Mouse (Mus musculus): ENCODE measurements at regions not wholly inside any gene's neighbourhood (a gene's known extent, or its start where the extent isn't known, plus 50 kb on each side); places are given as distances from the start of the nearest gene placed in this dataset.
A peak's percentile ranks its signal among the peaks of the same experiment; 100 is the strongest.

- Histone ChIP-seq H3K9ac (no peak overlapping the region), H3K4me2 (peak overlapping the region; percentile 68), H3K36me3 (replicated peaks) (no peaks in the 10 kb centered on the region), H3K27ac (replicated peaks) (peak overlapping the region; percentile 38; the same call in 1 of the 2 replicates), H3K4me1 (replicated peaks) (peaks cover 29% of the 10 kb centered on the region), H3K4me3 (replicated peaks) (peak overlapping the region; percentile 41), H3K27me3 (no peaks in the 10 kb centered on the region; the same call in 1 of the 2 replicates), H3K9me3 (replicated peaks) (no peaks in the 10 kb centered on the region)
- ATAC-seq (ENCODE audit: insufficient read depth) = peak; percentile 27; the same call in 1 of the 2 replicates
- WGBS (ENCODE audit: insufficient replicate concordance) = 8% methylated on average over 21 of the region's 21 CpGs
Observed at GRCm38 (mm10) chr17:87531411-87532157, 84.8 kb upstream of the Calm2 start.

- ATAC-seq (ENCODE audit: insufficient read depth) = no peak
- peak overlapping the region; percentile 41; the same call in 1 of the 2 replicates for H3K4me3 ChIP-seq (replicated peaks)
Observed at GRCm38 (mm10) chr17:87532158-87532545, 85.4 kb upstream of the Calm2 start.

GRCm38 (mm10) chr17:87532762-87533161 lies 86.0 kb upstream of the Calm2 start:
- Histone ChIP-seq H3K27me3 (no peaks in the 10 kb centered on the region; the same call in 1 of the 2 replicates), H3K36me3 (replicated peaks) (no peaks in the 10 kb centered on the region), H3K27ac (replicated peaks) (no peak overlapping the region), H3K4me2 (peak overlapping the region; percentile 68; the same call in 1 of the 2 replicates), H3K9me3 (replicated peaks) (no peaks in the 10 kb centered on the region), H3K4me1 (replicated peaks) (peaks cover 29% of the 10 kb centered on the region), H3K9ac (no peak overlapping the region), H3K4me3 (replicated peaks) (no peak overlapping the region)
- no peak for ATAC-seq (ENCODE audit: insufficient read depth)
- WGBS (ENCODE audit: insufficient replicate concordance) = 44% methylated on average over 6 of the region's 6 CpGs

More at GRCm38 (mm10) chr17:87532158-87532545, 85.4 kb upstream of the Calm2 start:
- Histone ChIP-seq H3K9me3 (replicated peaks) (no peaks in the 10 kb centered on the region), H3K9ac (no peak overlapping the region), H3K36me3 (replicated peaks) (no peaks in the 10 kb centered on the region), H3K27ac (replicated peaks) (peak overlapping the region; percentile 38; the same call in 1 of the 2 replicates), H3K27me3 (no peaks in the 10 kb centered on the region; the same call in 1 of the 2 replicates), H3K4me1 (replicated peaks) (peaks cover 29% of the 10 kb centered on the region), H3K4me2 (peak overlapping the region; percentile 68)
- WGBS (ENCODE audit: insufficient replicate concordance) = 13% methylated on average over 9 of the region's 9 CpGs

GRCm38 (mm10) chr17:87549568-87549967 lies 86.2 kb upstream of the Epcam start:
- no peaks in the 10 kb centered on the region for H3K4me1 ChIP-seq (replicated peaks)
- no peaks in the 10 kb centered on the region for H3K9me3 ChIP-seq (replicated peaks)
- WGBS (ENCODE audit: insufficient replicate concordance) = 57% methylated on average over 6 of the region's 6 CpGs
- no peak overlapping the region for H3K27ac ChIP-seq (replicated peaks)
- no peaks in the 10 kb centered on the region for H3K36me3 ChIP-seq (replicated peaks)
- no peak for ATAC-seq (ENCODE audit: insufficient read depth)
- H3K4me3 ChIP-seq (replicated peaks) = no peak overlapping the region
- no peak overlapping the region for H3K9ac ChIP-seq
- no peaks in the 10 kb centered on the region for H3K27me3 ChIP-seq
- no peak overlapping the region for H3K4me2 ChIP-seq

- ATAC-seq (ENCODE audit: insufficient read depth) = no peak
- H3K4me1 ChIP-seq (replicated peaks) = no peaks in the 10 kb centered on the region
- no peak overlapping the region for H3K4me2 ChIP-seq
- H3K9me3 ChIP-seq (replicated peaks) = no peaks in the 10 kb centered on the region
- H3K27me3 ChIP-seq = no peaks in the 10 kb centered on the region
- H3K36me3 ChIP-seq (replicated peaks) = no peaks in the 10 kb centered on the region
- WGBS (ENCODE audit: insufficient replicate concordance) = 61% methylated on average over 13 of the region's 13 CpGs
- no peak overlapping the region for H3K9ac ChIP-seq
- no peak overlapping the region for H3K27ac ChIP-seq (replicated peaks)
- H3K4me3 ChIP-seq (replicated peaks) = no peak overlapping the region
Observed at GRCm38 (mm10) chr17:87550518-87551164, 85.1 kb upstream of the Epcam start.

- 52% methylated on average over 2 of the region's 2 CpGs for WGBS (ENCODE audit: insufficient replicate concordance)
- no peaks in the 10 kb centered on the region for H3K9me3 ChIP-seq (replicated peaks)
- ATAC-seq (ENCODE audit: insufficient read depth) = no peak
Observed at GRCm38 (mm10) chr17:87554561-87554960, 81.2 kb upstream of the Epcam start.

GRCm38 (mm10) chr17:87558419-87558818 lies 77.4 kb upstream of the Epcam start:
- Histone ChIP-seq H3K4me1 (replicated peaks) (no peaks in the 10 kb centered on the region), H3K27ac (replicated peaks) (no peak overlapping the region), H3K36me3 (replicated peaks) (no peaks in the 10 kb centered on the region), H3K27me3 (no peaks in the 10 kb centered on the region), H3K9ac (no peak overlapping the region), H3K9me3 (replicated peaks) (no peaks in the 10 kb centered on the region), H3K4me3 (replicated peaks) (no peak overlapping the region), H3K4me2 (no peak overlapping the region)
- no peak for ATAC-seq (ENCODE audit: insufficient read depth)
- 35% methylated on average over 2 of the region's 2 CpGs for WGBS (ENCODE audit: insufficient replicate concordance)

More at GRCm38 (mm10) chr17:87554561-87554960, 81.2 kb upstream of the Epcam start:
- H3K4me3 ChIP-seq (replicated peaks) = no peak overlapping the region
- H3K27me3 ChIP-seq = no peaks in the 10 kb centered on the region
- H3K4me1 ChIP-seq (replicated peaks) = no peaks in the 10 kb centered on the region
- H3K9ac ChIP-seq = no peak overlapping the region
- no peaks in the 10 kb centered on the region for H3K36me3 ChIP-seq (replicated peaks)
- H3K4me2 ChIP-seq = no peak overlapping the region
- no peak overlapping the region for H3K27ac ChIP-seq (replicated peaks)

GRCm38 (mm10) chr17:87559641-87560040 lies 76.1 kb upstream of the Epcam start:
- Histone ChIP-seq H3K9ac (no peak overlapping the region), H3K4me1 (replicated peaks) (no peaks in the 10 kb centered on the region), H3K27me3 (no peaks in the 10 kb centered on the region), H3K9me3 (replicated peaks) (no peaks in the 10 kb centered on the region), H3K27ac (replicated peaks) (no peak overlapping the region), H3K4me3 (replicated peaks) (no peak overlapping the region), H3K36me3 (replicated peaks) (no peaks in the 10 kb centered on the region), H3K4me2 (no peak overlapping the region)
- WGBS (ENCODE audit: insufficient replicate concordance) = 76% methylated on average over 10 of the region's 10 CpGs
- no peak for ATAC-seq (ENCODE audit: insufficient read depth)

- H3K4me1 ChIP-seq (replicated peaks) = no peaks in the 10 kb centered on the region
- no peak overlapping the region for H3K27ac ChIP-seq (replicated peaks)
- no peak overlapping the region for H3K4me3 ChIP-seq (replicated peaks)
- no peak for ATAC-seq (ENCODE audit: insufficient read depth)
- WGBS (ENCODE audit: insufficient replicate concordance) = 54% methylated on average over 7 of the region's 7 CpGs
- no peak overlapping the region for H3K4me2 ChIP-seq
- no peak overlapping the region for H3K9ac ChIP-seq
- no peaks in the 10 kb centered on the region for H3K27me3 ChIP-seq
- no peaks in the 10 kb centered on the region for H3K9me3 ChIP-seq (replicated peaks)
- no peaks in the 10 kb centered on the region for H3K36me3 ChIP-seq (replicated peaks)
Observed at GRCm38 (mm10) chr17:87560923-87561322, 74.9 kb upstream of the Epcam start.

GRCm38 (mm10) chr17:87563375-87563774 lies 72.4 kb upstream of the Epcam start:
- no peaks in the 10 kb centered on the region for H3K27me3 ChIP-seq
- ATAC-seq (ENCODE audit: insufficient read depth) = no peak
- no peak overlapping the region for H3K4me2 ChIP-seq
- 68% methylated on average over 5 of the region's 5 CpGs for WGBS (ENCODE audit: insufficient replicate concordance)
- no peak overlapping the region for H3K4me3 ChIP-seq (replicated peaks)
- no peaks in the 10 kb centered on the region for H3K36me3 ChIP-seq (replicated peaks)
- 0 out of 2 replicates have a peak, but pooled peaks cover 8% of the 10 kb centered on the region for H3K4me1 ChIP-seq (replicated peaks)
- no peak overlapping the region for H3K9ac ChIP-seq
- no peaks in the 10 kb centered on the region for H3K9me3 ChIP-seq (replicated peaks)
- H3K27ac ChIP-seq (replicated peaks) = no peak overlapping the region

GRCm38 (mm10) chr17:87565631-87566030 lies 70.1 kb upstream of the Epcam start:
- Histone ChIP-seq H3K27me3 (no peaks in the 10 kb centered on the region), H3K9ac (no peak overlapping the region), H3K4me3 (replicated peaks) (no peak overlapping the region), H3K4me2 (no peak overlapping the region), H3K4me1 (replicated peaks) (0 out of 2 replicates have a peak, but pooled peaks cover 11% of the 10 kb centered on the region), H3K27ac (replicated peaks) (no peak overlapping the region), H3K9me3 (replicated peaks) (no peaks in the 10 kb centered on the region), H3K36me3 (replicated peaks) (no peaks in the 10 kb centered on the region)
- WGBS (ENCODE audit: insufficient replicate concordance) = 67% methylated on average over 4 of the region's 4 CpGs
- no peak for ATAC-seq (ENCODE audit: insufficient read depth)
